Mouse (Mus musculus) heart, embryonic 11.5 days (tissue): Measurements from ENCODE around the gene Agbl5. TPM values are rescaled to one million over a fixed set of nuclear protein-coding genes. Genes with fewer than 3 reads are reported as not detected.

ENCODE experiments used
- ATAC-seq: fragments of 200-750 bp; cut with Nextera tagmentation; replicated peaks from 2 replicates; pipeline ENCODE4 v1.8.0; 2017; ENCODE audit warnings: moderate library complexity; ENCODE audit not compliant: insufficient number of reproducible peaks, low FRiP score, low TSS enrichment
- H3K27ac ChIP-seq: fragments of 300-500 bp; sonication (generic); 2 replicates; pipeline ENCODE4 v1.5.1; 2014; ENCODE audit warnings: mild to moderate bottlenecking, low read depth, low read length
- H3K27me3 ChIP-seq: fragments of 300-500 bp; sonication (generic); 2 replicates; pipeline ENCODE4 v1.6.1; 2014; ENCODE audit warnings: mild to moderate bottlenecking, low read length, mixed read lengths; ENCODE audit not compliant: control insufficient read depth, insufficient read depth
- H3K36me3 ChIP-seq: fragments of 300-500 bp; sonication (generic); 2 replicates; pipeline ENCODE4 v1.6.1; 2014; ENCODE audit warnings: mild to moderate bottlenecking, low read length, moderate library complexity, mixed read lengths; ENCODE audit not compliant: control insufficient read depth, insufficient read depth
- H3K4me1 ChIP-seq: fragments of 300-500 bp; sonication (generic); 2 replicates; pipeline ENCODE4 v1.6.1; 2014; ENCODE audit warnings: low read length; ENCODE audit not compliant: control insufficient read depth, insufficient read depth
- H3K4me2 ChIP-seq: fragments of 300-500 bp; sonication (generic); 2 replicates; pipeline ENCODE4 v1.6.1; 2014; ENCODE audit warnings: mild to moderate bottlenecking, moderate library complexity
- H3K4me3 ChIP-seq: fragments of 300-500 bp; sonication (generic); 2 replicates; pipeline ENCODE4 v1.5.1; 2014; ENCODE audit warnings: low read depth, low read length
- H3K9ac ChIP-seq: fragments of 300-500 bp; sonication (generic); 2 replicates; pipeline ENCODE4 v1.6.1; 2014; ENCODE audit warnings: mild to moderate bottlenecking, low read depth, low read length, moderate library complexity
- H3K9me3 ChIP-seq: fragments of 300-500 bp; sonication (generic); replicated peaks from 2 replicates; pipeline ENCODE4 v1.6.1; 2016; ENCODE audit warnings: low read length; ENCODE audit not compliant: control insufficient read depth
- WGBS: fragments of 180-500 bp; shearing (Covaris S2); extraction: QIAGEN DNeasy Blood & Tissue Kit; methylation state at CpG from one replicate; pipeline ENCODE4 v1.1.7; 2014; ENCODE audit not compliant: insufficient replicate concordance; 5-methylcytosine and 5-hydroxymethylcytosine counted together
- polyA plus RNA-seq: library from polyadenylated mRNA; unstranded; fragments of >200 nt; fragmentation: Nextera tagmentation; extraction: Ambion mirVana; gene quantifications from 2 replicates; pipeline ENCODE4 v1.2.1, GENCODE M21; 2014

The Agbl5 gene
- polyA plus RNA-seq, 1 experiment from 2014 or later: 14.5 TPM

- Histone ChIP-seq H3K4me2 (no peak overlapping the region), H3K9me3 (no peaks in the 10 kb centered on the region), H3K27me3 (no peaks in the 10 kb centered on the region), H3K36me3 (no peaks in the 10 kb centered on the region), H3K4me1 (peaks cover 18% of the 10 kb centered on the region), H3K9ac (no peak overlapping the region), H3K4me3 (no peak overlapping the region), H3K27ac (no peak overlapping the region)
- no peak for ATAC-seq
- 88% methylated on average over 2 of the region's 2 CpGs for WGBS
Measured at GRCm38 (mm10) chr5:30926073-30926472, 37.6 kb downstream of the Agbl5 start.

- Histone ChIP-seq H3K36me3 (no peaks in the 10 kb centered on the region), H3K4me1 (peaks cover 5% of the 10 kb centered on the region), H3K4me2 (peak overlapping the region; percentile 14), H3K9me3 (no peaks in the 10 kb centered on the region), H3K27ac (no peak overlapping the region), H3K4me3 (no peak overlapping the region), H3K27me3 (no peaks in the 10 kb centered on the region), H3K9ac (no peak overlapping the region)
- 41% methylated on average over 7 of the region's 7 CpGs for WGBS
- no peak for ATAC-seq
Measured at GRCm38 (mm10) chr5:30927945-30928529, 39.5 kb downstream of the Agbl5 start.

- Histone ChIP-seq H3K27ac (no peak overlapping the region), H3K36me3 (no peaks in the 10 kb centered on the region), H3K9me3 (no peaks in the 10 kb centered on the region), H3K9ac (no peak overlapping the region), H3K27me3 (no peaks in the 10 kb centered on the region), H3K4me1 (no peaks in the 10 kb centered on the region), H3K4me3 (no peak overlapping the region), H3K4me2 (no peak overlapping the region)
- no peak for ATAC-seq
- 49% methylated on average over 4 of the region's 4 CpGs for WGBS
Measured at GRCm38 (mm10) chr5:30930121-30930520, 41.6 kb downstream of the Agbl5 start.

GRCm38 (mm10) chr5:30930846-30931245, 42.4 kb downstream of the Agbl5 start:
- WGBS: 79% methylated on average over 6 of the region's 6 CpGs
- Histone ChIP-seq H3K4me1 (no peaks in the 10 kb centered on the region), H3K4me3 (no peak overlapping the region), H3K4me2 (no peak overlapping the region), H3K36me3 (no peaks in the 10 kb centered on the region), H3K9me3 (no peaks in the 10 kb centered on the region), H3K27me3 (no peaks in the 10 kb centered on the region), H3K9ac (no peak overlapping the region), H3K27ac (no peak overlapping the region)
- ATAC-seq: no peak

GRCm38 (mm10) chr5:30931378-30931777, 42.9 kb downstream of the Agbl5 start:
- Histone ChIP-seq H3K4me3 (no peak overlapping the region), H3K9me3 (no peaks in the 10 kb centered on the region), H3K27me3 (no peaks in the 10 kb centered on the region), H3K4me1 (no peaks in the 10 kb centered on the region), H3K36me3 (no peaks in the 10 kb centered on the region), H3K4me2 (no peak overlapping the region), H3K9ac (no peak overlapping the region), H3K27ac (no peak overlapping the region)
- ATAC-seq: no peak
- 59% methylated on average over 4 of the region's 4 CpGs for WGBS

- Histone ChIP-seq H3K4me2 (no peak overlapping the region), H3K9me3 (no peaks in the 10 kb centered on the region), H3K9ac (no peak overlapping the region), H3K4me1 (no peaks in the 10 kb centered on the region), H3K27ac (no peak overlapping the region), H3K36me3 (no peaks in the 10 kb centered on the region), H3K4me3 (no peak overlapping the region), H3K27me3 (no peaks in the 10 kb centered on the region)
- ATAC-seq: no peak
- WGBS: 55% methylated on average over 5 of the region's 5 CpGs
Measured at GRCm38 (mm10) chr5:30933705-30934104, 45.2 kb downstream of the Agbl5 start.

GRCm38 (mm10) chr5:30934725-30935461, 46.4 kb downstream of the Agbl5 start:
- Histone ChIP-seq H3K4me3 (no peak overlapping the region), H3K4me1 (no peaks in the 10 kb centered on the region), H3K27me3 (no peaks in the 10 kb centered on the region), H3K27ac (no peak overlapping the region), H3K4me2 (no peak overlapping the region), H3K36me3 (no peaks in the 10 kb centered on the region), H3K9ac (no peak overlapping the region), H3K9me3 (no peaks in the 10 kb centered on the region)
- no peak for ATAC-seq
- 79% methylated on average over 5 of the region's 5 CpGs for WGBS

- Histone ChIP-seq H3K4me3 (no peak overlapping the region), H3K9ac (no peak overlapping the region), H3K9me3 (no peaks in the 10 kb centered on the region), H3K4me2 (no peak overlapping the region), H3K36me3 (no peaks in the 10 kb centered on the region), H3K27me3 (peaks cover 15% of the 10 kb centered on the region), H3K4me1 (peaks cover 4% of the 10 kb centered on the region), H3K27ac (no peak overlapping the region)
- no peak for ATAC-seq
- WGBS: 92% methylated on average over 2 of the region's 2 CpGs
Measured at GRCm38 (mm10) chr5:30943004-30943403, 54.5 kb downstream of the Agbl5 start.

GRCm38 (mm10) chr5:30944344-30944743, 55.9 kb downstream of the Agbl5 start:
- no peaks in the 10 kb centered on the region for H3K36me3 ChIP-seq
- H3K9me3 ChIP-seq: no peaks in the 10 kb centered on the region
- no peak overlapping the region for H3K9ac ChIP-seq
- H3K4me3 ChIP-seq: no peak overlapping the region
- no peak overlapping the region for H3K27ac ChIP-seq
- WGBS: 81% methylated on average over 6 of the region's 6 CpGs
- ATAC-seq: no peak
- H3K4me2 ChIP-seq: no peak overlapping the region
- H3K27me3 ChIP-seq: peaks cover 15% of the 10 kb centered on the region
- H3K4me1 ChIP-seq: peaks cover 7% of the 10 kb centered on the region
